Mouse (Mus musculus): ENCODE measurements around the gene Calr. TPM values are rescaled to one million over a fixed set of nuclear protein-coding genes. Genes with fewer than 3 reads are reported as not detected.
A peak's percentile ranks its signal among the peaks of the same experiment; 100 is the strongest.

The Calr gene
- total and polyA plus RNA-seq, 3 experiments = 567 to 1,110 TPM; not detected in 1

DNA sequence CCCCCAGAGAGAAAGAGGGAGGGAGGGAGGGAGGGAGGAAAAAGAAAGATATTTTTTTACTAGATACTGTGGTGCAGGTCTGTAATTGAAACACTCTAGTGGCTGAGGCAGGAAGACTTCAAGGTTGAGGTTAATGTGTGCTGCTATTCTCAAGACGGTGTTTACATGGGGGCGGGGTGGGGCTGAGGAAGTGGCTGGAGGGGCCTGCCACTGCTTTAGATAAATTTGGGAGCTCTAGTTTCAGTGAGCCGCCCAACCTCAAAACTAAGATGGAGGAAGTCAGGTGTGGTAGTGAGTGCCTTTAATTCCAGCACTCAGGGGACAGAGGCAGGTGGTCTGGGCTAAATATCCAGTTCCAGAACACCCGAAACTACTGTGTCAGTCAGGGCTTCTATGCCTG lies 21.1 kb downstream of the Calr start:
- peak; percentile 78 for DNase-seq (ENCODE audit: low read depth, low spot score)
- Histone ChIP-seq H3K79me2 (ENCODE audit: control insufficient read depth, insufficient read depth, low read length, poor library complexity) (no peaks in the 10 kb centered on the region; the same call in 1 of the 2 replicates), H3K27me3 (ENCODE audit: control insufficient read depth in 1 of 2, insufficient read depth in 2 of 2, low read length in 2 of 2) (no peaks in the 10 kb centered on the region), H3K4me1 (ENCODE audit: control insufficient read depth in 1 of 2, insufficient read depth in 2 of 2, low read length in 2 of 2) (peaks cover 4 to 5% of the 10 kb centered on the region in 2 experiments; a peak in 3 of 4 replicates), H3K4me3 (ENCODE audit: control insufficient read depth in 1 of 2, insufficient read depth in 1 of 2, low read depth in 2 of 2, low read length in 2 of 2) (peak overlapping the region; percentile 50 to 61), H3K9ac (ENCODE audit: control insufficient read depth, low read depth, low read length, poor library complexity, severe bottlenecking) (peak overlapping the region; percentile 35), H3K9me3 (replicated peaks; ENCODE audit: insufficient read depth, low read length) (no peaks in the 10 kb centered on the region), H3K36me3 (ENCODE audit: control insufficient read depth in 1 of 2, insufficient read depth in 2 of 2, low read length in 2 of 2) (peaks cover 0 to 6% of the 10 kb centered on the region in 2 experiments; a peak in 1 of 4 replicates), H3K27ac (ENCODE audit: control insufficient read depth, low read depth, low read length) (peak overlapping the region; percentile 71)
- TF ChIP-seq NRF1 (IDR thresholded peaks at IDR 0.05; ENCODE audit: insufficient read depth, low read depth, low read length, poor library complexity, severe bottlenecking) = no peak
- no peak for TF ChIP-seq USF2 (IDR thresholded peaks at IDR 0.05; ENCODE audit: borderline replicate concordance in 1 of 2, insufficient read depth in 1 of 2, low read depth in 1 of 2, low read length in 2 of 2)
- TF ChIP-seq POLR2A (IDR thresholded peaks at IDR 0.05; ENCODE audit: control insufficient read depth in 1 of 2, insufficient read depth in 1 of 2, low read depth in 1 of 2, low read length in 2 of 2, poor library complexity in 1 of 2) = no peak
- no peak for TF ChIP-seq USF1 (IDR thresholded peaks at IDR 0.05; ENCODE audit: low read depth, low read length)
- TF ChIP-seq HCFC1 (IDR thresholded peaks at IDR 0.05; ENCODE audit: low read depth, low read length) = 0 out of 2 replicates have a peak, but pooled peaks have one; percentile 37
- TF ChIP-seq RAD21 (IDR thresholded peaks at IDR 0.05; ENCODE audit: low read depth, low read length) = no peak
- no peak for TF ChIP-seq ZC3H11A (IDR thresholded peaks at IDR 0.05; ENCODE audit: low read depth, low read length)
- TF ChIP-seq NELFE (IDR thresholded peaks at IDR 0.05; ENCODE audit: low read depth, low read length) = no peak
- TF ChIP-seq KAT2A (conservative IDR thresholded peaks at IDR 0.05; ENCODE audit: low read depth, low read length) = no peak
- TF ChIP-seq ZNF384 (IDR thresholded peaks at IDR 0.05; ENCODE audit: low read depth, low read length) = 0 out of 2 replicates have a peak, but pooled peaks have one; percentile 7
- TF ChIP-seq UBTF (IDR thresholded peaks at IDR 0.05; ENCODE audit: borderline replicate concordance, insufficient read depth, low read depth, low read length) = no peak
- TF ChIP-seq TCF12 (IDR thresholded peaks at IDR 0.05; ENCODE audit: low read depth, low read length) = peak; percentile 41; the same call in 1 of the 2 replicates
- peak in 1 of 2 experiments; percentile 27; a peak in 1 of 4 replicates for TF ChIP-seq EP300 (IDR thresholded peaks at IDR 0.05; ENCODE audit: low read depth in 1 of 2, low read length in 2 of 2)
- no peak for TF ChIP-seq MYC (IDR thresholded peaks at IDR 0.05; ENCODE audit: low read depth, low read length)
- no peak for TF ChIP-seq MYB (IDR thresholded peaks at IDR 0.05; ENCODE audit: low read depth, low read length)
- TF ChIP-seq MAZ (IDR thresholded peaks at IDR 0.05; ENCODE audit: low read depth, low read length) = peak; percentile 75
- TF ChIP-seq POLR2AphosphoS5 (IDR thresholded peaks at IDR 0.05; ENCODE audit: borderline replicate concordance, low read depth, low read length) = no peak
- peak; percentile 36; the same call in 1 of the 2 replicates for TF ChIP-seq BHLHE40 (IDR thresholded peaks at IDR 0.05; ENCODE audit: borderline replicate concordance, low read depth, low read length)
- TF ChIP-seq GABPA (IDR thresholded peaks at IDR 0.05; ENCODE audit: low read depth, low read length) = no peak
- no peak for TF ChIP-seq CHD1 (IDR thresholded peaks at IDR 0.05; ENCODE audit: low read depth, low read length)
- TF ChIP-seq SMC3 (IDR thresholded peaks at IDR 0.05; ENCODE audit: low read depth, low read length) = no peak
- 0 out of 2 replicates have a peak, but pooled peaks have one; percentile 14 for TF ChIP-seq RCOR1 (IDR thresholded peaks at IDR 0.05; ENCODE audit: low read depth, low read length)
- TF ChIP-seq E2F4 (IDR thresholded peaks at IDR 0.05; ENCODE audit: borderline replicate concordance, low read depth, low read length) = no peak
- TF ChIP-seq MXI1 (IDR thresholded peaks at IDR 0.05; ENCODE audit: low read depth, low read length) = peak; percentile 52
- no peak for TF ChIP-seq ZKSCAN1 (IDR thresholded peaks at IDR 0.05; ENCODE audit: low read depth, low read length)
- TF ChIP-seq GATA1 (IDR thresholded peaks at IDR 0.05; ENCODE audit: low read depth, low read length) = no peak
- no peak for TF ChIP-seq MEF2A (IDR thresholded peaks at IDR 0.05; ENCODE audit: extremely low read depth, insufficient replicate concordance, low read depth, low read length, poor library complexity, severe bottlenecking)
- no peak for TF ChIP-seq CTCF (IDR thresholded peaks at IDR 0.05 in 2 of 3, conservative IDR thresholded peaks at IDR 0.05 in 1 of 3; ENCODE audit: control insufficient read depth in 1 of 3, insufficient read depth in 1 of 3, low read depth in 2 of 3, low read length in 3 of 3, poor library complexity in 1 of 3, severe bottlenecking in 1 of 3)
- no peak for TF ChIP-seq JUND (IDR thresholded peaks at IDR 0.05; ENCODE audit: low read depth, low read length)
- no peak for TF ChIP-seq TAL1 (IDR thresholded peaks at IDR 0.05; ENCODE audit: low read length)
- TF ChIP-seq POLR2AphosphoS2 (IDR thresholded peaks at IDR 0.05; ENCODE audit: low read length) = no peak
- TF ChIP-seq MAFK (IDR thresholded peaks at IDR 0.05; ENCODE audit: borderline replicate concordance, low read depth, low read length) = no peak
- peak; percentile 66; the same call in 1 of the 2 replicates for TF ChIP-seq SIN3A (IDR thresholded peaks at IDR 0.05; ENCODE audit: low read length)
- no peak for TF ChIP-seq ZMIZ1 (IDR thresholded peaks at IDR 0.05; ENCODE audit: low read depth, low read length)
- peak; percentile 55 for TF ChIP-seq ELF1 (IDR thresholded peaks at IDR 0.05; ENCODE audit: low read depth, low read length)
- TF ChIP-seq MAX (IDR thresholded peaks at IDR 0.05; ENCODE audit: low read length) = no peak; the same call in 1 of the 2 replicates
- no peak for TF ChIP-seq TBP (IDR thresholded peaks at IDR 0.05; ENCODE audit: low read depth, low read length)
